Mouse (Mus musculus): ENCODE data around the gene Aqp8. TPM values are rescaled to one million over a fixed set of nuclear protein-coding genes. Genes with fewer than 3 reads are reported as not detected.

Gene Aqp8
- polyA plus RNA-seq, 1 experiment from 2014 or later: 2.0 TPM

DNA sequence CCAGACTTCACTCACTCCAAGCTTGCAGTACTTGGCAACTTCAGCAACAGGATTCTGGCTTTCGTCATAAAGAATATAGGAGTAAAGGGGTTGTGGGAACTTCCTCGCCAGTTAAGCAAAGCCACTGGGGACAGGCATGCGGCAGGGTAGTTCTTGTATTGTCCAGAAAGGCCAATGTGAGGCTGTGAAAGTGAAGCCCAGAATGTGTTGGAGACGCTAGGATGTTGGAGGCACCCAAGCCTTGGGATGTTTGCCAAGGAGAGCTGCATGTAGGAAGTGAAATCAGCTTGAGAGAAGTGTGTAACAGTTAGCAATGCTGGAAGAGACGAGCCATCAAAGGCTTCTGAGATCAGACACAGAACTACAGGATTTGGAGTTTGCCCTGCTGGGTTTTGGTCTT lies 25.6 kb downstream of the Aqp8 start:
- 57% methylated on average over 5 of the region's 5 CpGs for WGBS
- no peak overlapping the region for H3K9ac ChIP-seq
- no peak overlapping the region for H3K4me3 ChIP-seq
- H3K4me2 ChIP-seq: no peak overlapping the region
- no peaks in the 10 kb centered on the region for H3K9me3 ChIP-seq (replicated peaks)
- H3K27ac ChIP-seq (ENCODE audit: poor library complexity, severe bottlenecking): no peak overlapping the region
- no peaks in the 10 kb centered on the region for H3K27me3 ChIP-seq (replicated peaks)
- H3K4me1 ChIP-seq (replicated peaks): no peaks in the 10 kb centered on the region; the same call in 1 of the 2 replicates
- no peak for ATAC-seq (ENCODE audit: insufficient number of reproducible peaks, low FRiP score)
- H3K36me3 ChIP-seq: peaks cover 17% of the 10 kb centered on the region

DNA sequence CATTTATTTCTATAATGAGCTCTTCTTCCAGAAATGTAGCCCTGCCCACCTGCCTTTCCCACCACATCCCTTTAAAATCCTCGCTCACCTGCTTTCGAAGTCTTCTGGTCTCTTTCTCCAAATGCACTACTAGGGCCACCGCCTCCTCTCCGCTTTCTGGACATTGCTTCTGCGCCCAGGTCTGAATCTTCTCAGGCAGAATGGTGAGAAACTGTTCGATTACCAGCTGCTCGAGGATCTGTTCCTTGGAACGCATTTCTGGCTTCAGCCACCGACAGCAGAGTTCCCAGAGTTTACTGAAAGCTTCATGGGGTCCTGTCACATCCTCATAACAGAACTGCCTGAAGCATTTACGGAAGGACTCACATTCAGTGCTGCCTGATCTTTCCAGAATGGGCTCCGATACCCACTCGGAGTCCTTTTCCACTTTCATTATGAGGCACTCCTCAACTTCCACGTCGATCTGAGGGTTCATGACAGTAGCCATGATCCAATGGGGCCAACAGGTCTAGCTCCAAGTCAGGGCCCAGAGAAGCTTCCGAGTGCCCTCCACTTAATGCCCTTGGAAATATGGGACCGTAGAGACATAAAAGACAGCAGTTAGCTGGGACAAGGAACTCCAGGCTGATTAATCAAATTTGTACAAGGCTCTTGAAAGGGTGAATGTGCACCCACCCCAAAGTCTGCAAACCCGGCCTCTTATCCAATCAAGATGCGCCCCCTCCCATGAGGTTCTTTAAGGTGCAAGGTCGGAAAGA lies 37.6 kb downstream of the Aqp8 start:
- Histone ChIP-seq H3K9ac (peak overlapping the region; percentile 69), H3K4me3 (peak overlapping the region; percentile 61), H3K36me3 (peaks cover 9% of the 10 kb centered on the region), H3K27me3 (replicated peaks) (no peaks in the 10 kb centered on the region), H3K27ac (ENCODE audit: poor library complexity, severe bottlenecking) (no peak overlapping the region), H3K4me1 (replicated peaks) (0 out of 2 replicates have a peak, but pooled peaks cover 5% of the 10 kb centered on the region), H3K9me3 (replicated peaks) (no peaks in the 10 kb centered on the region), H3K4me2 (peak overlapping the region; percentile 84)
- WGBS: 38% methylated on average over 19 of the region's 19 CpGs
- no peak for ATAC-seq (ENCODE audit: insufficient number of reproducible peaks, low FRiP score)

DNA sequence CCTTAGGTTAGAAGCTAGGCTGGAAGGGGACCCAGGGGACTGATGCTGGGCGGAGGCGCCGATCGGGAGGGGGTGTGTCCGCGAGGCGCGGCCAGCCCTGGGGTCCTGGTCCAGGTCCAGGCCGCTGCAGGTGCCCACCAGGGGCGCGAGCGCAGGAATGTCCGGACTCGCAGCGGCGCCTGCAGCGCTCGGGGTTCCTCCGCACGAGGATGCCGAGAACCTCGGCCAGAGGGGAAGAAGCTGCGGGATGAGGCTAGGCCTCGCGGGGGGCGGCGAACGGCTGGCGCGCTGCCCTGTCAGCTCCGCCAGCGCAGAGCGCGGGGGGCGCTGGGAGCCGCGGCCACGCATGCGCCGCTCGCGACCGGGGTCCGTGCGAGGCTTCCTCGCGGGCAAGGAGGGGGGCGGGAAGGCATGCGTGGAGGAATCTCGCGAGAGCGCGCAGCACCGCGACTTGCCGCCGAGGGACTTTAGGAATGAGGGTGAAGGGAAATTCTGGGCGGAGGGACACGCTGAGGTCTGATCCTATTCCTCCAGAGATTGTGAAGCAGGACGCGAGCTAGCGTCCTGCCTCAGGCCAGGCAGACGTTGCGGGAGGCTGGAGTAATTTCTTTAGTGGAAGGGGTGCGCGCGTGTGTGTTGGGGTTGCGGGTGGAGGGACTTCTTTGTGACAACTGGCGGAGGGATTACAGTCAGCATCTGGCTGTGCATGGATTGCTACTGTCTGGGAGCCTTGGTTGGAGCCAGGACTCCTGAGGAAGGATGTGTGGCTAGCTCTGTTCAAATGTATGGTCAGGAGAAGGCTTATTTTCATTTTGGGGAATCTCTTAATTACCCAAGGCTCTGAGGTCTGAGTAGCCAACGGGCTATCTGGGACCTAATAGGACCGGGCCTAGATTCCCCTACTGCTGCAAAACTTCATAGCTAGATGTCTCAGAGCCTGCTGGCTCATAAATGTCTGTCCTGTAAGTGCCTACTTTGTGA lies 38.4 kb downstream of the Aqp8 start, which contains the start of gene Zkscan2:
TSS of gene Zkscan2 (minus strand) at position 211 of the 981 bp plus-strand sequence.
- Histone ChIP-seq H3K4me3 (peak within 1 kb of the TSS; percentile 61), H3K36me3 (peaks cover 6% of the 10 kb centered on the region; the same call in 1 of the 2 replicates), H3K27ac (ENCODE audit: poor library complexity, severe bottlenecking) (no peak within 1 kb of the TSS), H3K9me3 (replicated peaks) (no peaks in the 10 kb centered on the region), H3K4me1 (replicated peaks) (0 out of 2 replicates have a peak, but pooled peaks cover 5% of the 10 kb centered on the region), H3K9ac (peak within 1 kb of the TSS; percentile 69), H3K4me2 (peak within 1 kb of the TSS; percentile 84), H3K27me3 (replicated peaks) (no peaks in the 10 kb centered on the region)
- ATAC-seq (ENCODE audit: insufficient number of reproducible peaks, low FRiP score): peak; percentile 91
- 2% methylated on average over 71 of the region's 71 CpGs for WGBS

DNA sequence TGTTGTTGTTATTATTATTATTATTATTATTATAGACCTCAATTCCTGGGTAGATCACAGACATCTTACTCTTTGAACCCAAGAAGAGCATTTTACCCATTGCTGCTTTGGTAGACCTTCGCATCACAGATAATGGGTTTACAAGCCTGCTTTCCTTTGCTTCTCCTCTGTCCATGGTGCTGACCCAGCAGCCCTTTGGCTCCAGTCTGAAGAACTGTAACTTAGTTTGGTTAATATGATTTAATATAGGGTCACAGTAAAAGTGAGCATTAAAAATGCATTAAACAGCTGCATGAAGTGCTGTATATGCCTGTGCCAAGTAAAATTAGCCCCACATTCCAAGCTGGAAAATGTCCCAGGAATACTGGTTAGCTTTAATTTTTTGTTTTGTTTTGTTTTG lies 41.3 kb downstream of the Aqp8 start:
- no peak overlapping the region for H3K9ac ChIP-seq
- H3K4me3 ChIP-seq: no peak overlapping the region
- whole genome bisulfite sequencing: 15% methylated on average over 1 of the region's 1 CpGs
- H3K4me1 ChIP-seq (replicated peaks): 0 out of 2 replicates have a peak, but pooled peaks cover 5% of the 10 kb centered on the region
- H3K27me3 ChIP-seq (replicated peaks): no peaks in the 10 kb centered on the region
- no peak overlapping the region for H3K27ac ChIP-seq (ENCODE audit: poor library complexity, severe bottlenecking)
- H3K9me3 ChIP-seq (replicated peaks): peaks cover 15% of the 10 kb centered on the region
- no peaks in the 10 kb centered on the region for H3K36me3 ChIP-seq
- no peak for ATAC-seq (ENCODE audit: insufficient number of reproducible peaks, low FRiP score)
- no peak overlapping the region for H3K4me2 ChIP-seq

DNA sequence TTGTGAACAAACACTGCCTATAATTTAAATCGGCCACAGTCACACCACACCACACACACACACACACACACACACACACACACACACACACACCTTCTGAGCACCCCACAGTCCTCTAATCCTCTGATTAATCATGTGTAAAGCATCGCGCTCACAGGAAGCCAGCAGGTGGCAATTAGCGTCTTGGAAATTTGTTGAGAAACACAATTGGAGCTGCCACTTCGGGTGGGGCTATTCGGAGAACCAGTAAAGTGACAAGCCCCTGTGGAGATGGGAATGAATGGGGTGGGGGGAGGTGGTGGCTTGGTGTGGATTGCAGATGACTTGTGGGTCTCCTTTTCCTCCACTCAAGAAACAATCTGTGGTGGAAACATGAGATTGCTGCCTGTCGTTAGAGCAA lies 45.9 kb downstream of the Aqp8 start:
- Histone ChIP-seq H3K36me3 (no peaks in the 10 kb centered on the region), H3K9ac (no peak overlapping the region), H3K9me3 (replicated peaks) (peaks cover 15% of the 10 kb centered on the region), H3K4me2 (no peak overlapping the region), H3K4me3 (no peak overlapping the region), H3K27ac (ENCODE audit: poor library complexity, severe bottlenecking) (no peak overlapping the region), H3K27me3 (replicated peaks) (no peaks in the 10 kb centered on the region), H3K4me1 (replicated peaks) (no peaks in the 10 kb centered on the region)
- WGBS: 75% methylated on average over 7 of the region's 7 CpGs
- no peak for ATAC-seq (ENCODE audit: insufficient number of reproducible peaks, low FRiP score)

Other genes with a start within 250 kb of the Aqp8 start
- gene Slc5a11, start 247.5 kb upstream of the Aqp8 start, polyA plus RNA-seq (2016; fragmentation: Nextera tagmentation; extraction: Ambion mirVana): 0.15 and 0.34 TPM in 2 replicates
- 37.5 and 38.5 TPM in 2 replicates for gene Lcmt1, start 92.5 kb upstream of the Aqp8 start, polyA plus RNA-seq (2016; fragmentation: Nextera tagmentation; extraction: Ambion mirVana)
- 23.0 and 25.4 TPM in 2 replicates for gene Arhgap17, start 92.4 kb upstream of the Aqp8 start, polyA plus RNA-seq (2016; fragmentation: Nextera tagmentation; extraction: Ambion mirVana)
- 2.4 and 3.2 TPM in 2 replicates for gene Zkscan2, start 38.2 kb downstream of the Aqp8 start, polyA plus RNA-seq (2016; fragmentation: Nextera tagmentation; extraction: Ambion mirVana)